Mouse (Mus musculus) lung, postnatal 25 days (tissue): Measurements from ENCODE around the gene Zfp628.

ENCODE experiments used
- DNase-seq: peaks from one replicate; pipeline ENCODE4 v3.0.0; 2022; ENCODE audit warnings: low spot score

The Zfp628 gene

DNA sequence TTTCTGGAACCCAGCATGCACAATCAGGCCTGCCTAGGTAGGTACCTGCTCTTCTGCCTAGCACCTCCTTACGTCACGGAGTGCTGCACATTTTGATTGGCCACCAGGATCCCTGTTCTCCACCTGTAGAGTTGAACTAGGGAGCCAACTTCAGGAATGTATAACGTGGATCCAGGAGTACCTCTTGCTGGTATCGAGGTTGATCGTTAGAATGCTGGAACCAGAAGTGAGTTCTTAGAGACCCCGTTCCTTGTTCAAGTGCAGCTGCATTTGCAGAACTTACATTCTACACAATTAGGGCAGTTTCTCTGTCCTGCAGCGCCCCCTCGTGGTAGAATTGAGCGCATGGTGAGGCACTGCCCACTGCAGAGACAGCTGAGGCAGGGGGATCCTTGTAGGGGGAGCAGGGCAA, 25.1 kb downstream of the Zfp628 start:
- DNase-seq: peak; percentile 83

DNA sequence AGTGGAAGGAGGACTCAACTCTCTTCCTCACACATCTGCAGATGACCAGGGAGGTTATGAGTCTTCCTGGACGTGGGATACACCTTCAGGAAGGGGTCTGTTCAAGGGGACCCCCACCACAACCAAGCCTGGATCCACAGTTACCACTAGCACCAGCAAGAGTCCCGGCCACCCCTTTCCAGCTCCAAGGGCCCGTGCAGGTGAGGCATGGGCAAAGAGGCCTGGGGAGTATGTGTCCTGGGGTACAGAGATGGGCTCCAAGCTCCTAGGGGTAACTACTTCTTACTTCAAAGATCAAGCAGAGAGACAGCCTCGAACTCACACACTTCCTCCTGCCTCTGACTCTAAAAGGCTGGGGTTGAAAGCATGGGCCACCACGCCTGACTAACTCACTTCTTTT, 27.7 kb downstream of the Zfp628 start:
- no peak for DNase-seq

- peak; percentile 95 for DNase-seq
Measured at GRCm38 (mm10) chr7:4943223-4943815, 28.3 kb downstream of the Zfp628 start.

- peak; percentile 51 for DNase-seq
Measured at GRCm38 (mm10) chr7:4947855-4948254, 32.8 kb downstream of the Zfp628 start.

GRCm38 (mm10) chr7:4948386-4948785, 33.4 kb downstream of the Zfp628 start:
- no peak for DNase-seq

DNA sequence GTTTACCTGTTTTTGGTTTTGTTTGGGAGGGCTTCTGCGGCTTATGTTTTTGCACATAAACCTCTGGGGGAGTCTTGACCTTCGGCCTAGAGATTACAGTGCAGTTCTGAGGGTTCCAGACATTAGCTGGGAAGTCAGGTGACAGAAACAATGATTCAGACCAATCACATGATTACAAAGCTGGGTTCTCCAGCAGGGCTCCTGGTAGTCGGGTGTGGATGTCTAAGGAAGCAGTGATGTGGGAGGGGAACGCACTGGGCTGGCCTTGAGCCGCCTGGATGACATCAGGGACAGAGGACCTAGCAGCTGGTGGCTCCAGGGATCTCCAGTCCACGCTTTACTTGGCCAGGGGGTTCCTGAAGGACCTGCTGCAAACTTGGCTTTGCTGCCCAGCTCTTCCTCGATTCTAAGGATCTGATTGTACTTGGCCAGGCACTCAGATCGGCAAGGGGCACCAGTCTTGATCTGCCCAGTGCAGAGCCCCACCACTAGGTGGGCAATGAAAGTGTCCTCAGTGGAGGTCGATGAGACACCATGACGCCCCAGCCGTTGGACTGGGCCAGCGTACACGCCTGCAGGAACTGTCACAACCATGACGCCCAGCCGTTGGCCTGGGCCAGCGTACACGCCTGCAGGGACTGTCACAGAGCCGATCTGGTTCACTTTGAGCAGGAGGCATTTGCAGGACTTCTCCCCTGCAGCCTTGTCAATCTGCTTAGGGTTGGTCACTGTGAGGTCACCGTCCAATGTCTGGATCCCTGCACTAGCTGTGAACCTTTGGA, 35.7 kb downstream of the Zfp628 start:
- DNase-seq: peak; percentile 42

GRCm38 (mm10) chr7:4953815-4954445, 38.9 kb downstream of the Zfp628 start:
- DNase-seq: no peak

GRCm38 (mm10) chr7:4957361-4957760, 42.3 kb downstream of the Zfp628 start:
- DNase-seq: no peak

DNA sequence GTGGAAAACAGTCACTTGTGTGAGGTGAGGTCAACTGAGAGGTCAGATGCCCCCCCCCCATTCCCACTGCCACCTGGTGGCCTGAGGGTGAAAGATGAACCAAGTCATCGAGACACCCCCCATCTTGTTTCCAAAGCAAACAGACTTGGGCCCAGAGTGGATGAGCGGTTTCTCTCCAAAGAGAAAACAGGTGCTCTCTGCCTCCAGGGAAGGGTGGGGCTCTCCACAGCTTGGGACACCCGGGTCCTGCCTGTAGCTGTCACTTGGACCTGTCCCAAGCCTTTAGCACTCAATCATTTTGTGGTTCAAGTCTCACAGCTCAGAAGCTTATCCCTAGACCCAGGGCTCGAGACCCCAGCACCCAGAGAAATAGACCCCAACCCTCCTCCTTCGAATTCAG, 48.5 kb downstream of the Zfp628 start:
- no peak for DNase-seq

GRCm38 (mm10) chr7:4964272-4964671, 49.3 kb downstream of the Zfp628 start, which contains the start of gene Sbk2:
Sbk2 (minus strand) TSS chr7:4964406.
- DNase-seq: peak; percentile 78

DNA sequence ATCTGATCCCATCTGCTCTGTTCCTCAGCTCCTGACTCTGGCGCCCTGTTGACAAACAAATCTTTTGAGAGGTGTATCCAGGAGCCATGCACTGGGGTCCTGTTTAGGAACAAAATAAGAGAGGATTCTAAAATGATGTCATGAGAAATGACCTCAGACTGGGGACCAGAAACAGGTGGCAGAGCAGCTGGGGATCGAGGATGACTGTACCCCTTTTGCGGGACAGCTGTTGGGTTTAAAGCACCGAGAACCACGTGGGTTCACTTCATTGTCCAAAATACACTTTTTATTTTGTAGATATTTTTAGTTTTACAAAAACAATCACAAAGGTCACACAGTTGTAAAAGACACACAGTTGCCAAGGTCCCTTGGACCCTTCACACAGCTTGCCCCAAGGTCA, 50.0 kb downstream of the Zfp628 start:
- no peak for DNase-seq

DNA sequence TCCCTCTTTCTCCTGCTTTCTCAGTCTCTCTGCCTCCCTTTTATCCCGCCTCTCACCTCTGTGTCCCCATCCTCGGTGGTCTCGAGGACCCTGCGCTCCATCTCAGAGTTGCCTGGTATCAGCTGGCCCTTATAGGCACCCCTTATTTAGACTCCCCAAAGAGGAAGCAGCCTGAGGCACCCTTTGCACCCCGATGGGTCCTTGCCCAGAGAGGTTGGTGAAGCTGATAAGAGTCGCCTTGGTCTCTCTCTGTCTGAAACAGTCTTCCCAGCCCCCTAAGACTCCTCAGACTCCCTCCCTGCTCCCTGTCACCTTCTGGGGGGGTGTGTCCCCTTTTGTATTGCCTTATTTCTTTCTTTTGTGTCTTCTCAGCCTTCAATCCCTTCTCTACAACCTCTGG, 56.1 kb downstream of the Zfp628 start, which contains the start of gene Sbk3:
TSS of gene Sbk3 (minus strand) at position 101 of the 400 bp plus-strand sequence.
- no peak for DNase-seq
